Mouse (Mus musculus) natural killer cell, adult 2 months (primary cell): ENCODE results near the gene Thra.

Experiments used
- DNase-seq, 2 experiments: peaks; one replicate each; pipeline ENCODE4 v3.0.0; 2022; ENCODE audit warnings: low spot score in 2 of 2

Gene Thra

GRCm38 (mm10) chr11:98765421-98766309 is 25.2 kb downstream of the Thra start:
- DNase-seq = no peak

DNA sequence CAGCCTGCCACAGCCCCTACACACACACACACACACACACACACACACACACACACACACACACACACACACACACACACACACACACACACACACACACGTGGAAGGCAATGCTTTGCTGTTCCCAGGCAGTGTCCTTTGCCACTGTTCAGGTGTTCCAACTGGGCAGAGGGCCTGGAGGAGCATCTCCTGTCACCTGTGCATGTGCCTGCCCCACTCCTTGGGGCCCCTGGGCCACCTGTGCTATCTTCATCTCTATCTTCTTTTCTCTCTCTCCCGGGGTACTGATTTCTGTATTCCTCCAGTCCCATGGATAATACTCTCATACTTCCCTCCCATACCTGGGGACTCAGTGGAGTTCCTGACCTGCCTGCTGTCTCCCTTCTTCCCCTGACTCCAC is 25.9 kb downstream of the Thra start:
- no peak for DNase-seq

DNA sequence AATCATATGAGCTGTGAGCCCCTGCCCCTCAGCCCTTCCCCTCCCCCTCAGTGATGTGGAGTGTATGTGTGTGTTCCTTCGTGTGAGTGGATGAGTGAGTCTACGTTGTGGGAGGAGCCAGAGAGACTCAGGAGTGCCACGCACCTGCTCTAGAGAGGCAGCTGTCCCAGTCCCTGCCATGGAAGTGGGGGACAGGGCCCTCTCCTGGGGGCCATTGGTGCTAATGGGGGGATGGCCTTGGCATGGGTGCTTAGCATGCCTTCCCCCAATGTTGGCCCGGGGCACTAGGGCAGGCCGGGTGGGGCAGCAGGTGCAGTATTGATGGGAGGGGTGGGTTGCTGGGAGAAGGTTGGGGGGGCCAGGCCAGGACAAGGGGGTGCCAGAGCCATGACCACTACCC is 26.4 kb downstream of the Thra start:
- DNase-seq = no peak

- DNase-seq = no peak
Measured at GRCm38 (mm10) chr11:98767276-98767675, 26.8 kb downstream of the Thra start.

- no peak for DNase-seq
Measured at GRCm38 (mm10) chr11:98767713-98768112, 27.3 kb downstream of the Thra start.

DNA sequence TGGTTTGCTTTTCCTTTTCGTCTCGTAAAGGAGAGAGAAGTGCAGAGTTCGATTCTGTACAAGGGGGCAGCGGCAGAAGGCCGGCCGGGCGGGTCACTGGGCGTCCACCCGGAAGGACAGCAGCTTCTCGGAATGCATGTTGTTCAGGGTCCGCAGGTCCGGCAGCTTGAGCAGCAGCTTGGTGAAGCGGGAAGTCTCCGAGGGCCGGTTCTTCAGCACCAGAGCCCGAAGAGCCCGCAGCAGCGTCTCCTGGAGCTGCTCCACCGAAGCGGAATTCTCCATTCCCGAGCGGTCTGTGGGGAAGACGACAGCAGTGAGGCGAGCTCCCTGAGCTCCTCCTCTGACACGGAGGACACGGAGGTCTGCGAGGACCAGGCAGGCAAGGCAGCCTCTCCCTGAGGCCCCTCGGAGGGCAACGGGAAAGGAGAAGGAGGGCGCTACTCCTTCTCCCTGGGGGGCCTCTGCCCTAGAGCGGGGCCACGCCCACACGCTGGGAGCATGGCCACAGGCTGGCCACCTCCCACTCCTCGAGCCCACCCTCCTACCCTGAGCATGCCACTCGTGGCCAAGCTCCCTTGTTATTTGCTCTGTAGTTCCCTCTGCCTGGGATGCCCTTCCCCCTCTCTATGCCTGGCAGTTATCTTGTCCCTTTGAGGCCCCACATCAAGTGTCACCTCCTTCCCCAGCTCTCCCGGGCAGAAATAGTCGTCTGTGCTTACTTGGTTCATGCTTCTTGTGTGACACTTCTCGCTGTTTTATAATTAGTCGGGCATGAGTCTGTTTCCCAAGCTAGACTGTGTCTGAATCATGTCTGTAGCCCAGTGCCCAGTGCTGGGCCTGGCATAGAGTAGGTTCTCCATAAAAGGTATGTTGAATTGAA is 27.9 kb downstream of the Thra start:
- DNase-seq = no peak

DNA sequence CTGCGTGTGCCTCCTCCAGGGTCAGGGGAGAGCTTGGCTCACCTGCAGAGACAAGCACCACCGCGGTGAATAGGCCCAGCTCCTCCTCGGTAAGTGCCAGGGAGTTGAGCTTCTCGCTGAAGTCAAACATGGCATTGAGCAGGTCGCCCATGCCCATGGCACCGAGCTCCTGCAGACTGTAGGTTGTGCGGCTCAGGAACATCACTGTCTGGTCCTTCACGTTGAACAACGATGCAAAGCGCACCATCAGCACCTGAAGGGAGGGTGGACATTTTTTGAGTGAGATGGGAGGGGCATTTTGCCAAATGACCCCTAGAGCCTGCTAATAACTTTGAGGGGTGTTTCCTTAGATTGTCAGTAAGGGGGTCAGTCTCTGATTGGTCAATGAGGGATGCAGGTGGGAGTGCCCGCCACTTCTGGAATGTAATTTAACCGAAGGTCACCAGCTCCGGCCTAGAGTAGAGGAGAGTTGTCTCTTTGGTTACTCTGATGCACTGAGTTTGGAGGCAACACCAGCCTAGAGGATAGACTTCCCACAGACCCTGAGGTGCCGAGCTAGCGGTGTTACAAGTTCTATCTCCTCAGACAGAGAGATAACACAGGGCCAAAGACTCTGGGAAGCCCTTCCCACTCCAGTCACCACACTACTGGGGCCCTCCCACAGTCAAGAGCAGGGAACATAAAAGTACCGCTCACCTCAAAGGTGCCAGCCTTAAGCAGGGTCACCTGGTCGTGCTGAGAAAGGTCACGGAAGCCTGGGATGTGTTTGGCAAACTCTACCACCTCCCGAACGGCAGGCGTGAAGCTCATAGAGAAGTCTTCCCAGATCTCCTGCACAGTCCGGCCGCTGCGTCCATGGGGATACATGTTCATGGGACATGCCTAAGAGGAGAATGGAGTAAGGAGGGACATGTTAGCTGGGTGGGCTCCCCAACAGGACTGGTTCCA is 28.8 kb downstream of the Thra start:
- DNase-seq = no peak

- peak in 1 of 2 experiments; percentile 50 for DNase-seq
Measured at GRCm38 (mm10) chr11:98770096-98770975, 29.9 kb downstream of the Thra start.

DNA sequence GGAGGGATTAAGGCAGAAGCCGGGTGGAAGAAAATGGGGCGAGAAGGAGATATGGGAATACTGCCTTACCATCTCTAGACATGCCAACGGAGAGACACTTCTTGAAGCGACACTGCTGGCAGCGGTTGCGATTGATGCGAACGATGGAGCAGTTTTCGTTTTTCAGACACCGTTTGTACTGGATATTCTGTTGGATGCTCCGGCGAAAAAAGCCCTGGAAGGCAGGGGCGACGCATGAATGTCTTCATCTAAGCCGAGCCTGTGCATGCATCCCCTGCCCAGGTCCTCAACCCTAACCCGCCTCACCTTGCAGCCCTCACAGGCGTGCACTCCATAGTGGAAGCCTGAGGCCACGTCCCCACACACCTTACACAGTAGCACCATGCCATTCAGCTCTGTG is 30.7 kb downstream of the Thra start:
- no peak for DNase-seq

DNA sequence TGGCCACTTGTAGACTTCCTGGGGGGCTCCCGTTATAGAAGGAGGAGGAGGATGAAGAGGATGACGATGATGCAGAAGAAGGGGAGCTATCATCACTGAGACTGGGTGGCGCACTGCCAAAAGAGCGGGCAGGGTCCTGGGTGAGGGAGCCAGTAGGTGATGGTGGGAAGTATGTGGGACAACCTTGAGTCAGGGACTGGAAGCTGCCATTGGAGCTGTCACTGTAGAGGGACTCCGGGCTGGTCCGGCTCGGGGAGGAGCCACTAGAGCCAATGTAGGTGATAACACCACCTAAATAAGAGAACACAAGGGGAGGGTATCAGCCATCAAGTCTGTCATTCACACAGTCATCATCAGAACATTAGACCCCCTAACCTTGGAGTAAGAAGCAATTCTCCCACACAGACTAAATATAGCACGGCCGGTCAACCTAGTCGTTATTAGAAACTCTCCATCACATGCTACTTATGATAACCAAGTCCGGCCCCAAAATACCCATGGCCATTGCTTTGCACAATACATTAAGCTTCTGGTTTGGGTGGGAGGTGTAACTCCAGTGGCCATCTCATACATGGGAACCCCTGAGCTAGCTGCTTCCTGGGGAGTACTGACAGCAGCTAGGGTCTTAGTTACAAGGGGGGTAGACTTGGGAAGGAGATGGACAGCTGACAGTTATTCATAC is 31.5 kb downstream of the Thra start:
- DNase-seq = no peak

DNA sequence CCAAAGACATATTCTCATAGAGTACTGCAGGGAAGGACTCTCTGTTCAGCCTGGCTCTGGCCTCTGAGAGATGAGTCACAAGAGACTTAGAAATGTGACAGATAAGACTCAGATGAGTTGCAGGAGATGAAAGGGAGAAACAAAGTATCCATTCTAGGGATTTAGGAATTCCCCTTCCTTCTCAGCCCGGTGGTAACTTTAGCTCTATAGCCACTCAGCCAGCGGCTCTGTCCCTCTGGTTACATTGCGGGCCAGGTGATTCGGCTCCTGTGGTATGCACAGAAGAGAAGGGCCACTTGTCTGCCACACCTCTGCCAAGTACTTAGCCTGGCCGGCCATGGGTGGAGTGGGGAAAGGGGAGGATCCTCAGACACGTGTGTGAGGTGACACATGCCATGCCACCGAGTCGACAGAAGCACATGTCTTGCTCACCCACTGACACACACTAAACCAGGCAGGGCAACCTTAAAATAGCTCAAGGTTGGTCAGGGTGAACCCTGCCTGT is 32.3 kb downstream of the Thra start:
- DNase-seq = peak; percentile 63 to 67

DNA sequence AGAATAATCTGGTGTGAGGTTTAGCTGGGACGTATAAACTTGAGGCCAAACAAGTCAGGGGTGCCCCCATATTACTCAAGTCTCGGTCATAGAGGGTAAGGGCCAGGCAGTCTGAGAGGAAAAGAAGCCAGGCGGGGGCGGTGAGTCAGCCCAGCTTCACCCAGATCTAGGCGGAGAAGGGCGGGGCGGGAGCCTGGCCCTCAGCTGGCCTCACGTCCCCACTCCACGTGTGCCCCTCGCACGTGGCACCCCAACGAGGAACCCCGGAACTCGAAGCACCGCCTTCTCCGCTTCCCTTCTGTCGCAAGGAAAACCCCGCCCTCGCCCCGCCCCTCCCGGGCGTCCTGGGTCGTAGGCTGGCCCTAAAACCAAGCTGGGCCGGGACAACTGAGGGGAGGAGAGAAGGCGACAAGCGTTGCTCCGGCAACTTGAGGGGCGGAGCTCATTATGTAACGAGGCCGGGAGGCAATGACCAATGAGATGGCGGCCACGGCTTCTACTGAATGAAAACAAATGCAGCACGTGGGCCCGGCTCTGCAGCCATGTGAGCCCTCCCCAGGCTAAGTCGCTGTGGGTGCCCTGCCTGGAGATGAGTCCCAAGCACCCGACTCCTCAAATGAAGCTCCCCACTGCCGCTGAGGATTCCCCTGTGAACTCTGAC is 33.3 kb downstream of the Thra start:
- DNase-seq = peak; percentile 96

- DNase-seq = no peak
Measured at GRCm38 (mm10) chr11:98774582-98775347, 34.3 kb downstream of the Thra start, which contains the start of gene Nr1d1. TSS of gene Nr1d1 (minus strand) at chr11:98775333.

DNA sequence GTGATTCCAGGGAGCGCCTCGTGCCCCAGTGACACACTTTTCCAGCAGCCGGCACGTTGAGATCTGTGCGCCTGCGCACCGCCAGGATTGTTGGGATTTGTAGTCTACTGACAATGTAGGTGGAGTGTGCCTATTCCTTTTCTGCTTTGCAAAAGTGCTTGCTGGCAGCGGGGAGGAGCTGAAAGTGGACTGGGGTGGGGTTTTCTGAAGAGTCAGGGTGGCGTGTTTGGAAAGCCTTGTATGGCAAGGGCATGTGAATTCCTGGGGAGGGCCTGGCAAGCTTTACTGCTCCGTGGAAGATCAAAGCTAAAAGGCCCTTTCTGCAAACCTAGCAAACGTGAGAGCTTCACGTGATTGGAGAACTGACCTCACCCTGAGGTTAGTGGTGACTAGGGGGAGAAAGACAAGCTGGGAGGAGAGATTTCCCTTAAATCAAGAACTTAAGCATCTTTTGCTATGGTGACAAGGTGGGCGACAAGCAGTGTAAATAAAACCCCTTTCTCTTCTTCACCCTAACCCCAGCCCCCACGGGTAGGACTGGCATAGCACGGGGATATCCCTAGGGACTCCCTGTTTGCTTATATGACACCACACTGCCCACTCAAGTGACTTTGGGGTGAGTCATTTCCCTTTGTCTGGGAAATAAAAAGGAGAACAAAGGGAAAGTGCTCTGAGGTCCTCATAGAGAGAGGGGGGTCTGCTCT is 35.1 kb downstream of the Thra start:
- peak; percentile 57 to 64 for DNase-seq

GRCm38 (mm10) chr11:98776052-98776764 is 35.8 kb downstream of the Thra start:
- no peak for DNase-seq

GRCm38 (mm10) chr11:98776843-98777590 is 36.6 kb downstream of the Thra start:
- DNase-seq = no peak
